Mouse (Mus musculus): ENCODE results near the gene Haus8.

DNA sequence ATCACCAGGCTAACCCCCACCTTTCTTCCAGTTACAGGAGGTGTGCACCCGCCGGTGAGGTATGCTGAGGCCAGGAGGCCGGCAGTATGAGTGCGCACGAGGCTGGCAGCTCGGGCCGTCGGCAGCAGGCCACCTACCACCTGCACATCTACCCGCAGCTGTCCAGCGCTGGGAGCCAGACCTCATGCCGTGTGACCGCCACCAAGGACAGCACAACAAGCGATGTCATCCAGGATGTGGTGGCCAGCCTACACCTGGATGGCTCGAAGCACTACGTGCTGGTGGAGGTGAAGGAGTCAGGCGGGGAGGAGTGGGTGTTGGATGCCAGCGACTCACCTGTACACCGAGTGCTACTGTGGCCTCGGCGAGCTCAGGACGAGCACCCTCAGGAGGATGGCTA is 17.5 kb upstream of the Haus8 start:
- no peak for TF ChIP-seq POLR2A (IDR thresholded peaks at IDR 0.05; ENCODE audit: low read depth, low read length)
- no peak for TF ChIP-seq CTCF (IDR thresholded peaks at IDR 0.05; ENCODE audit: extremely low read depth, insufficient read length, insufficient replicate concordance, low read depth, low read length)
